Mouse (Mus musculus): Measurements from ENCODE around the gene Ttll5.

GRCm38 (mm10) chr12:85907896-85908295 lies 83.4 kb downstream of the Ttll5 start:
- TF ChIP-seq CTCF (IDR thresholded peaks at IDR 0.05; ENCODE audit: low read depth, low read length) = no peak
- no peak for TF ChIP-seq GATA1 (IDR thresholded peaks at IDR 0.05; ENCODE audit: borderline replicate concordance, low read length)
- TF ChIP-seq TAL1 (conservative IDR thresholded peaks at IDR 0.05; ENCODE audit: low read depth, low read length) = no peak
- TF ChIP-seq POLR2AphosphoS5 (IDR thresholded peaks at IDR 0.05; ENCODE audit: insufficient replicate concordance, low read depth, low read length) = no peak
- no peak for TF ChIP-seq GATA2 (IDR thresholded peaks at IDR 0.05; ENCODE audit: borderline replicate concordance, low read depth, low read length)
